Mouse (Mus musculus): ENCODE data around the gene Krt25. TPM values are rescaled to one million over a fixed set of nuclear protein-coding genes. Genes with fewer than 3 reads are reported as not detected.
A peak's percentile ranks its signal among the peaks of the same experiment; 100 is the strongest.

Gene Krt25
- total and polyA plus RNA-seq, 3 experiments = 0.17 to 1.0 (median 0.69) TPM

GRCm38 (mm10) chr11:99307579-99307978 is 15.2 kb downstream of the Krt25 start:
- Histone ChIP-seq H3K4me2 (ENCODE audit: insufficient read depth, low read depth, poor library complexity, severe bottlenecking) (no peak overlapping the region), H3K9ac (ENCODE audit: insufficient read depth, low read depth) (no peak overlapping the region), H3K9me3 (replicated peaks; ENCODE audit: low read length) (no peaks in the 10 kb centered on the region), H3K4me3 (replicated peaks in 1 of 3; ENCODE audit: low read depth in 2 of 3, low read length in 2 of 3, poor library complexity in 1 of 3) (no peak overlapping the region), H3K36me3 (replicated peaks in 1 of 2; ENCODE audit: control insufficient read depth in 1 of 2, insufficient read depth in 1 of 2, low read length in 1 of 2) (no peaks in the 10 kb centered on the region), H3K27me3 (replicated peaks) (peaks cover 12% of the 10 kb centered on the region), H3K4me1 (ENCODE audit: control insufficient read depth in 1 of 2, insufficient read depth in 2 of 2) (peaks cover 18 to 20% of the 10 kb centered on the region in 2 experiments), H3K79me2 (replicated peaks; ENCODE audit: control insufficient read depth, extremely low read depth, insufficient read depth, poor library complexity, severe bottlenecking) (no peaks in the 10 kb centered on the region), H3K27ac (ENCODE audit: insufficient read depth, low read depth) (no peak overlapping the region)
- dilution Hi-C loops (cut with MboI; ENCODE audit: extremely low pct_ligation_motif_present, extremely low pct_unique_long_range_greater_than_20kb, low sequenced_read_pairs) = no loop called here
- in situ Hi-C loops (cut with MboI; ENCODE audit: low pct_ligation_motif_present, low pct_unique_long_range_greater_than_20kb, low sequenced_read_pairs) = no loop called here
- DNase-seq (ENCODE audit: extremely low read depth) = peak; percentile 90
- TF ChIP-seq RAD21 (IDR thresholded peaks at IDR 0.05; ENCODE audit: low read depth, low read length) (peak; percentile 84), RCOR1 (conservative IDR thresholded peaks at IDR 0.05; ENCODE audit: low read depth, low read length) (no peak), MAFK (IDR thresholded peaks at IDR 0.05; ENCODE audit: insufficient replicate concordance, low read length) (no peak), POLR2AphosphoS2 (IDR thresholded peaks at IDR 0.05; ENCODE audit: low read depth, low read length) (no peak), CHD1 (IDR thresholded peaks at IDR 0.05; ENCODE audit: low read depth, low read length) (no peak), MYC (IDR thresholded peaks at IDR 0.05; ENCODE audit: low read depth, low read length) (peak; percentile 65; the same call in 1 of the 2 replicates), ELF1 (IDR thresholded peaks at IDR 0.05; ENCODE audit: low read depth, low read length) (no peak), SMC3 (IDR thresholded peaks at IDR 0.05; ENCODE audit: low read depth, low read length) (peak; percentile 97), USF2 (conservative IDR thresholded peaks at IDR 0.05; ENCODE audit: low read depth, low read length) (no peak), PAX5 (IDR thresholded peaks at IDR 0.05; ENCODE audit: low read length) (no peak), BHLHE40 (IDR thresholded peaks at IDR 0.05; ENCODE audit: low read depth, low read length) (no peak), JUND (conservative IDR thresholded peaks at IDR 0.05; ENCODE audit: low read depth, low read length) (0 out of 2 replicates have a peak, but pooled peaks have one; percentile 26), ETS1 (conservative IDR thresholded peaks at IDR 0.05; ENCODE audit: low read depth, low read length) (no peak), CTCF (conservative IDR thresholded peaks at IDR 0.05 in 1 of 2, IDR thresholded peaks at IDR 0.05 in 1 of 2; ENCODE audit: low read depth in 2 of 2, low read length in 2 of 2) (peak; percentile 87 to 95), MAZ (IDR thresholded peaks at IDR 0.05; ENCODE audit: low read depth, low read length) (no peak), EP300 (IDR thresholded peaks at IDR 0.05; ENCODE audit: low read length) (no peak), ZC3H11A (IDR thresholded peaks at IDR 0.05; ENCODE audit: low read depth, low read length) (peak; percentile 39; the same call in 1 of the 2 replicates), NRF1 (IDR thresholded peaks at IDR 0.05; ENCODE audit: low read depth, low read length) (no peak), E2F4 (IDR thresholded peaks at IDR 0.05; ENCODE audit: insufficient replicate concordance, low read depth, low read length) (no peak), TBP (conservative IDR thresholded peaks at IDR 0.05; ENCODE audit: low read depth, low read length) (no peak), GABPA (IDR thresholded peaks at IDR 0.05; ENCODE audit: insufficient replicate concordance, low read depth, low read length) (no peak), SIN3A (IDR thresholded peaks at IDR 0.05; ENCODE audit: low read length) (no peak), UBTF (IDR thresholded peaks at IDR 0.05; ENCODE audit: low read depth, low read length) (no peak), ZNF384 (IDR thresholded peaks at IDR 0.05; ENCODE audit: low read depth, low read length) (no peak), TCF12 (IDR thresholded peaks at IDR 0.05; ENCODE audit: low read depth, low read length) (no peak), CHD2 (IDR thresholded peaks at IDR 0.05; ENCODE audit: low read length) (no peak), POLR2A (IDR thresholded peaks at IDR 0.05; ENCODE audit: low read depth, low read length) (no peak), MXI1 (IDR thresholded peaks at IDR 0.05; ENCODE audit: low read depth, low read length) (no peak; the same call in 1 of the 2 replicates), JUN (IDR thresholded peaks at IDR 0.05; ENCODE audit: insufficient read depth, low read depth, low read length) (no peak), MAX (IDR thresholded peaks at IDR 0.05; ENCODE audit: low read length) (0 out of 2 replicates have a peak, but pooled peaks have one; percentile 49)

Data from CH12.LX (cell line).